Comparison of ENCODE assay signal across 18 mouse cellular contexts in the genomic region with DNA sequence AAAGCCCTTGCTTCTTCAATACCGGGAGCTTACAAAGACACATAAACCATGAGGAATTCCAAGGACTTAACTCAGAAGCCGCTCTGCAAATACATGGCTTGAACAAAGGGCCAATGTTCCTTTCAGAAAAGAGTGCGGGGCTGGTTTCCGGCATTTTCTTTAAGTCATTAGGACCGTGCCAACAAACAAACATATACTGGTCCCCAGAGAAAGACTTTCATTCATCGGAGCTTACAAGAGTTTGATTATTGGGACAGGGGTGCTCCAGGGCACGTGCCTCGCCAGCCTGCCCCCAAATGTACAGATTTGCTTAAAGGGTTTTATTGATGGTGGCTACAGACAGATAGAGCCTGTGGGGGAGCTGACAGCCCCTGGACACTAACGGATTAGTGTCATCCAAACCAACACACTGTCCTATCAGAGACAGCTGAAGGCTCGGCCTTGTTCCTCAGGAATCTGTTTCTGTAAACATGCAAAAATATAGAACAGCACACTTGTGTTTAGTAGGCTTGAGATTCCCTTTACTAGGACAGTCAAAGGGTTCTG.
DNase-seq lines count a peak whose midpoint lies in the region; ATAC-seq and TF ChIP-seq lines count a peak whose summit lies in the region.
"Had no signal": no experiment of that assay in that cellular context is flagged by ENCODE, and none has a peak within 500 bp of the region (broad histone marks: within the 10 kb centered on the region; RNA-seq: fewer than 3 reads in every experiment).

No protein-coding gene starts in this region.

- no peaks in the 10 kb centered on the region for H3K27me3 ChIP-seq in forebrain, embryonic 14.5 days (replicated peaks; ENCODE audit: control insufficient read depth, insufficient read depth, low read length)
- H3K27me3 ChIP-seq in forebrain, embryonic 10.5 days (ENCODE audit: poor library complexity, severe bottlenecking): 0 out of 2 replicates have a peak, but pooled peaks cover 4% of the 10 kb centered on the region
- peaks cover 64% of the 10 kb centered on the region for H3K27me3 ChIP-seq in midbrain, embryonic 10.5 days (ENCODE audit: low read depth, poor library complexity, severe bottlenecking)
- no peaks in the 10 kb centered on the region; the same call in 1 of the 2 replicates for H3K27me3 ChIP-seq in midbrain, embryonic 16.5 days (ENCODE audit: control insufficient read depth, insufficient read depth, low read depth, low read length)
- H3K27me3 ChIP-seq in embryonic facial prominence, embryonic 15.5 days: no peaks in the 10 kb centered on the region
- H3K27me3 ChIP-seq in midbrain, postnatal 0 days (ENCODE audit: insufficient read depth, low read length): no peaks in the 10 kb centered on the region
- H3K27me3 ChIP-seq in kidney, embryonic 15.5 days: no peaks in the 10 kb centered on the region
- H3K27me3 ChIP-seq: heart, embryonic 15.5 days; liver, embryonic 13.5 days had no signal

- peak; percentile 52 for DNase-seq in forebrain, embryonic 14.5 days (ENCODE audit: low spot score)
- DNase-seq in forebrain, embryonic 10.5 days (ENCODE audit: extremely low spot score, low spot score): no peak
- peak; percentile 16 for DNase-seq in midbrain, embryonic 10.5 days (ENCODE audit: low spot score)
- peak; percentile 56 for DNase-seq in midbrain, postnatal 0 days (ENCODE audit: low spot score)
- no peak for DNase-seq in left cerebral cortex, adult 9 months (ENCODE audit: low spot score in 2 of 2)
- DNase-seq: adrenal gland, postnatal 36 days; cerebellum, postnatal 14 days; kidney, adult 2 months; kidney, postnatal 4 days; liver, embryonic 13.5 days; lung, postnatal 14 days; spleen, adult 18-20 months; thymus, postnatal 14 days had no signal

- no peak for TF ChIP-seq CTCF in midbrain, postnatal 0 days (IDR thresholded peaks at IDR 0.05)

- no peak overlapping the region for H3K4me3 ChIP-seq in forebrain, embryonic 14.5 days (ENCODE audit: low read depth, low read length)
- H3K4me3 ChIP-seq in forebrain, embryonic 10.5 days: no peak overlapping the region
- no peak overlapping the region for H3K4me3 ChIP-seq in midbrain, embryonic 10.5 days
- no peak overlapping the region for H3K4me3 ChIP-seq in midbrain, embryonic 16.5 days (ENCODE audit: low read depth, low read length)
- H3K4me3 ChIP-seq in embryonic facial prominence, embryonic 15.5 days (replicated peaks): no peak overlapping the region
- no peak overlapping the region for H3K4me3 ChIP-seq in midbrain, postnatal 0 days (ENCODE audit: low read depth, low read length)
- no peak overlapping the region for H3K4me3 ChIP-seq in kidney, embryonic 15.5 days (replicated peaks)
- H3K4me3 ChIP-seq: heart, embryonic 15.5 days; liver, embryonic 13.5 days had no signal

- no peak overlapping the region for H3K27ac ChIP-seq in forebrain, embryonic 14.5 days (ENCODE audit: low read depth, low read length)
- no peak overlapping the region for H3K27ac ChIP-seq in forebrain, embryonic 10.5 days
- no peak overlapping the region for H3K27ac ChIP-seq in midbrain, embryonic 10.5 days (replicated peaks)
- H3K27ac ChIP-seq in midbrain, embryonic 16.5 days (ENCODE audit: low read length): no peak overlapping the region
- peak overlapping the region; percentile 8; the same call in 1 of the 2 replicates for H3K27ac ChIP-seq in embryonic facial prominence, embryonic 15.5 days (replicated peaks)
- H3K27ac ChIP-seq in midbrain, postnatal 0 days (ENCODE audit: low read depth, low read length): no peak overlapping the region
- no peak overlapping the region for H3K27ac ChIP-seq in kidney, embryonic 15.5 days
- H3K27ac ChIP-seq: heart, embryonic 15.5 days; liver, embryonic 13.5 days had no signal

- H3K4me2 ChIP-seq in forebrain, embryonic 14.5 days (ENCODE audit: low read length): no peak overlapping the region
- no peak overlapping the region for H3K4me2 ChIP-seq in midbrain, embryonic 16.5 days (ENCODE audit: low read length)
- no peak overlapping the region for H3K4me2 ChIP-seq in embryonic facial prominence, embryonic 15.5 days (replicated peaks)
- no peak overlapping the region for H3K4me2 ChIP-seq in midbrain, postnatal 0 days (ENCODE audit: low read depth, low read length, poor library complexity, severe bottlenecking)
- no peak overlapping the region for H3K4me2 ChIP-seq in kidney, embryonic 15.5 days
- H3K4me2 ChIP-seq: heart, embryonic 15.5 days; liver, embryonic 13.5 days had no signal

- peaks cover 4% of the 10 kb centered on the region; the same call in 1 of the 2 replicates for H3K4me1 ChIP-seq in forebrain, embryonic 14.5 days (ENCODE audit: control insufficient read depth, insufficient read depth, low read length)
- H3K4me1 ChIP-seq in forebrain, embryonic 10.5 days: peaks cover 22% of the 10 kb centered on the region
- peaks cover 10% of the 10 kb centered on the region for H3K4me1 ChIP-seq in midbrain, embryonic 10.5 days
- no peaks in the 10 kb centered on the region for H3K4me1 ChIP-seq in midbrain, embryonic 16.5 days (ENCODE audit: control insufficient read depth, insufficient read depth, low read length)
- peaks cover 14% of the 10 kb centered on the region; the same call in 1 of the 2 replicates for H3K4me1 ChIP-seq in embryonic facial prominence, embryonic 15.5 days
- H3K4me1 ChIP-seq in midbrain, postnatal 0 days (ENCODE audit: insufficient read depth, low read length): no peaks in the 10 kb centered on the region
- H3K4me1 ChIP-seq in kidney, embryonic 15.5 days: no peaks in the 10 kb centered on the region
- H3K4me1 ChIP-seq: heart, embryonic 15.5 days had no signal

- WGBS in forebrain, embryonic 14.5 days: 17% methylated on average over 10 of the region's 10 CpGs
- WGBS in forebrain, embryonic 10.5 days: 42% methylated on average over 10 of the region's 10 CpGs
- 55% methylated on average over 10 of the region's 10 CpGs for WGBS in midbrain, embryonic 10.5 days
- 35% methylated on average over 10 of the region's 10 CpGs for WGBS in midbrain, embryonic 16.5 days
- WGBS in embryonic facial prominence, embryonic 15.5 days: 29% methylated on average over 10 of the region's 10 CpGs
- WGBS in midbrain, postnatal 0 days: 42% methylated on average over 10 of the region's 10 CpGs
- whole genome bisulfite sequencing in kidney, embryonic 15.5 days: 82% methylated on average over 10 of the region's 10 CpGs

- no peaks in the 10 kb centered on the region for H3K36me3 ChIP-seq in forebrain, embryonic 14.5 days (ENCODE audit: control insufficient read depth, insufficient read depth, low read length)
- no peaks in the 10 kb centered on the region for H3K36me3 ChIP-seq in forebrain, embryonic 10.5 days (replicated peaks)
- H3K36me3 ChIP-seq in midbrain, embryonic 10.5 days: no peaks in the 10 kb centered on the region
- H3K36me3 ChIP-seq in midbrain, embryonic 16.5 days (ENCODE audit: control insufficient read depth, insufficient read depth, low read length): no peaks in the 10 kb centered on the region
- no peaks in the 10 kb centered on the region for H3K36me3 ChIP-seq in embryonic facial prominence, embryonic 15.5 days
- H3K36me3 ChIP-seq in midbrain, postnatal 0 days (ENCODE audit: insufficient read depth, low read length): no peaks in the 10 kb centered on the region
- no peaks in the 10 kb centered on the region for H3K36me3 ChIP-seq in kidney, embryonic 15.5 days
- H3K36me3 ChIP-seq: heart, embryonic 15.5 days; liver, embryonic 13.5 days had no signal

- H3K9ac ChIP-seq in forebrain, embryonic 14.5 days (ENCODE audit: low read length): no peak overlapping the region
- H3K9ac ChIP-seq in midbrain, embryonic 16.5 days (ENCODE audit: low read depth, low read length): no peak overlapping the region
- H3K9ac ChIP-seq in embryonic facial prominence, embryonic 15.5 days: no peak overlapping the region
- no peak overlapping the region for H3K9ac ChIP-seq in midbrain, postnatal 0 days (replicated peaks; ENCODE audit: low read length, poor library complexity, severe bottlenecking)
- no peak overlapping the region for H3K9ac ChIP-seq in kidney, embryonic 15.5 days
- H3K9ac ChIP-seq: heart, embryonic 15.5 days; liver, embryonic 13.5 days had no signal

- ATAC-seq in forebrain, embryonic 14.5 days: peak; percentile 33; the same call in 1 of the 2 replicates
- no peak for ATAC-seq in midbrain, embryonic 16.5 days
- no peak for ATAC-seq in embryonic facial prominence, embryonic 15.5 days (ENCODE audit: insufficient number of reproducible peaks, low FRiP score, low TSS enrichment, low read depth)
- ATAC-seq in midbrain, postnatal 0 days (ENCODE audit: low FRiP score): no peak
- ATAC-seq in kidney, embryonic 15.5 days (replicated peaks; ENCODE audit: low FRiP score): no peak
- ATAC-seq: activated CD4-positive, CD25-positive, alpha-beta regulatory T cell, adult 4 months had no signal

- 0 out of 2 replicates have a peak, but pooled peaks cover 2% of the 10 kb centered on the region for H3K9me3 ChIP-seq in forebrain, embryonic 14.5 days (replicated peaks; ENCODE audit: control insufficient read depth, low read length)
- H3K9me3 ChIP-seq in forebrain, embryonic 10.5 days: no peaks in the 10 kb centered on the region; the same call in 1 of the 2 replicates
- H3K9me3 ChIP-seq in midbrain, embryonic 10.5 days (replicated peaks): no peaks in the 10 kb centered on the region; the same call in 1 of the 2 replicates
- H3K9me3 ChIP-seq in midbrain, embryonic 16.5 days (replicated peaks; ENCODE audit: control insufficient read depth, low read length, poor library complexity, severe bottlenecking): no peaks in the 10 kb centered on the region
- H3K9me3 ChIP-seq in embryonic facial prominence, embryonic 15.5 days (replicated peaks): no peaks in the 10 kb centered on the region
- H3K9me3 ChIP-seq in midbrain, postnatal 0 days (ENCODE audit: low read length): no peaks in the 10 kb centered on the region
- no peaks in the 10 kb centered on the region for H3K9me3 ChIP-seq in kidney, embryonic 15.5 days (replicated peaks)
- H3K9me3 ChIP-seq: heart, embryonic 15.5 days; liver, embryonic 13.5 days had no signal

Comparison
In these comparisons a context has a peak if more than half of its experiments do, and no peak if none do; other contexts are left out.
1. DNase-seq: peak in forebrain, embryonic 14.5 days (single experiment), midbrain, embryonic 10.5 days (single experiment) and midbrain, postnatal 0 days (single experiment); none in forebrain, embryonic 10.5 days (single experiment) and left cerebral cortex, adult 9 months (0 of 2).